Mouse (Mus musculus): ENCODE measurements around the gene Uqcc2.

GRCm38 (mm10) chr17:27178427-27179177 is 44.9 kb upstream of the Uqcc2 start:
- TF ChIP-seq CTCF (IDR thresholded peaks at IDR 0.05; ENCODE audit: control insufficient read depth, insufficient read depth, low read length) (no peak), POLR2A (IDR thresholded peaks at IDR 0.05; ENCODE audit: borderline replicate concordance, control insufficient read depth, low read depth, low read length) (no peak)

Data from bone marrow, adult 2 months (tissue).